Mouse (Mus musculus): ENCODE measurements around the gene Crisp2.

Gene Crisp2

GRCm38 (mm10) chr17:40716273-40716672 is 90.5 kb downstream of the Crisp2 start:
- no peak for DNase-seq (ENCODE audit: low spot score)
